Mouse (Mus musculus) left cerebral cortex, postnatal 4 days (tissue): Measurements from ENCODE around the gene Whrn. TPM values are rescaled to one million over a fixed set of nuclear protein-coding genes. Genes with fewer than 3 reads are reported as not detected.

ENCODE experiments used
- DNase-seq: peaks from one replicate; pipeline ENCODE4 v3.0.0-alpha.2; 2022
- intact Hi-C: fragments of 180-260 bp; cut with DNase I; formaldehyde crosslinking; loops from one replicate; pipeline ENCODE4 v1.15.1; 2025
- total RNA-seq, 2 experiments: library from RNA; stranded (reverse); gene quantifications; 2 replicates each; pipeline ENCODE4 v1.2.3; 2021

Whrn gene
- total RNA-seq: 10 to 100 TPM; 24.9 to 28.6 TPM

GRCm38 (mm10) chr4:63495915-63496278 is at the start of gene Whrn:
Gene Whrn, minus strand, starts transcription at chr4:63495991.
- intact Hi-C loops: no loop called here

GRCm38 (mm10) chr4:63545231-63545958 is 49.6 kb upstream of the Whrn start:
- intact Hi-C loops: no loop called here
- no peak for DNase-seq

More at GRCm38 (mm10) chr4:63495915-63496278, at the start of gene Whrn:
- peak; percentile 80 for DNase-seq

GRCm38 (mm10) chr4:63544494-63545230 is 48.9 kb upstream of the Whrn start, which contains the start of gene Atp6v1g1:
Gene Atp6v1g1, plus strand, starts transcription at chr4:63544772.
- intact Hi-C loops: no loop called here
- peak; percentile 97 for DNase-seq

GRCm38 (mm10) chr4:63543746-63544493 is 48.1 kb upstream of the Whrn start:
- intact Hi-C loops: no loop called here

GRCm38 (mm10) chr4:63542209-63542608 is 46.4 kb upstream of the Whrn start:
- DNase-seq: no peak
- intact Hi-C loops: no loop called here

More at GRCm38 (mm10) chr4:63543746-63544493, 48.1 kb upstream of the Whrn start:
- peak; percentile 36 for DNase-seq

GRCm38 (mm10) chr4:63537602-63538001 is 41.8 kb upstream of the Whrn start:
- no peak for DNase-seq
- intact Hi-C loops: no loop called here

- intact Hi-C loops: no loop called here
- no peak for DNase-seq
These were observed 34.6 kb upstream of the Whrn start for GRCm38 (mm10) chr4:63530409-63530808.

- no peak for DNase-seq
- intact Hi-C loops: no loop called here
These were observed 33.2 kb upstream of the Whrn start for GRCm38 (mm10) chr4:63528946-63529345.

GRCm38 (mm10) chr4:63525514-63525913 is 29.7 kb upstream of the Whrn start:
- intact Hi-C loops: no loop called here
- DNase-seq: no peak

GRCm38 (mm10) chr4:63521813-63522419 is 26.1 kb upstream of the Whrn start:
- intact Hi-C loops: no loop called here
- DNase-seq: no peak

- DNase-seq: no peak
- intact Hi-C loops: no loop called here
These were observed 19.2 kb upstream of the Whrn start for GRCm38 (mm10) chr4:63515021-63515420.

GRCm38 (mm10) chr4:63514454-63514984 is 18.7 kb upstream of the Whrn start:
- DNase-seq: no peak
- intact Hi-C loops: no loop called here

GRCm38 (mm10) chr4:63512921-63513320 is 17.1 kb upstream of the Whrn start:
- intact Hi-C loops: no loop called here
- no peak for DNase-seq

GRCm38 (mm10) chr4:63508232-63508631 is 12.4 kb upstream of the Whrn start:
- intact Hi-C loops: loop anchor here (10.0 kb wide), 1 partner anchor 437 kb away; no protein-coding TSS in a partner anchor
- peak; percentile 83 for DNase-seq

GRCm38 (mm10) chr4:63507478-63507877 is 11.7 kb upstream of the Whrn start:
- intact Hi-C loops: loop anchor here (10.0 kb wide), 1 partner anchor 437 kb away; no protein-coding TSS in a partner anchor
- DNase-seq: no peak

GRCm38 (mm10) chr4:63503949-63504348 is 8.2 kb upstream of the Whrn start:
- no peak for DNase-seq
- intact Hi-C loops: loop anchor here (5.0 to 10.0 kb wide), 2 partner anchors 441 to 1298 kb away; no protein-coding TSS in a partner anchor

- intact Hi-C loops: loop anchor here (5.0 to 10.0 kb wide), 2 partner anchors 444 to 1301 kb away; no protein-coding TSS in a partner anchor
- DNase-seq: no peak
These were observed 5.3 kb upstream of the Whrn start for GRCm38 (mm10) chr4:63501050-63501449.

- no peak for DNase-seq
- intact Hi-C loops: no loop called here
These were observed 2.6 kb upstream of the Whrn start for GRCm38 (mm10) chr4:63498346-63498745.

GRCm38 (mm10) chr4:63496312-63496711 is 521 bp upstream of the Whrn start:
- intact Hi-C loops: no loop called here
- no peak for DNase-seq
